Mouse (Mus musculus): ENCODE results near the gene Foxp1.
A peak's percentile ranks its signal among the peaks of the same experiment; 100 is the strongest.

Gene Foxp1

DNA sequence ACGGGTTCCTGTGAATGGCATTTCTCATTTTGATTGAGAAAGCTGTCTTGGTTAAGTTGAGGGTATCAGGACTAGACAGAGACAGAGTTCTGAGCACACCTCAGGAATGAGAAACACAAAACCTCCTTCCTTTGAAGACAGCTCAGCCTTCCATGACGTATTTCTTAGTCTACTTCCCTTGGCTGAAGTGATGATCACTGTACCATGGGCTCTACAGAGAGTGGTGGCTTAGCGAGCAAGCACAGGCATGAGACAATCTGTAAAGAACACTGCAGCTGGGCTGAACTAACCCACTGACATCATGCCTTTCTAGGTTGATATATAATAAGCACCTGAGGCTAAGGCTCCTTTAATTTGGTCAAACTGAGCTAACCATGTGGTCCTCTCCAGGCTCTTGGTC lies 172.0 kb downstream of the Foxp1 start:
- no peak for DNase-seq

DNA sequence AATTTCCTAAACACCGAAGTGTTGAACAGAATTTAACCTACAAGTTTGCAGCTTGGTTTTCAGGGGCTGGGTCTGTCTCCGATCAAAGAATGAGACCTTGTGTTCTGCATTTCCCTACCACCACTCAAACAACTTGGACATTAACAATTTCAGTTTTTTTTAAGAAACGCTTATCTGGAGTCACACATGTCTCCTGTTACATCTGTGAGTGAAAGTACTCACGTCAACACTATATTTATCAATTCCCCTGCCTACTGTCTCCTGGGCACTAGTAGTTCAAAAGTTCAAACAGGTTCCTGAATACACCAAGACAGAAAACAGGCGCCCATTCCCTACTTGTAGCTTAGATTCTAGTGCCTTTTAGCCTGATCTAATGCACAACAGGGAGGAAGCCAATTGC lies 172.4 kb downstream of the Foxp1 start:
- DNase-seq: no peak

DNA sequence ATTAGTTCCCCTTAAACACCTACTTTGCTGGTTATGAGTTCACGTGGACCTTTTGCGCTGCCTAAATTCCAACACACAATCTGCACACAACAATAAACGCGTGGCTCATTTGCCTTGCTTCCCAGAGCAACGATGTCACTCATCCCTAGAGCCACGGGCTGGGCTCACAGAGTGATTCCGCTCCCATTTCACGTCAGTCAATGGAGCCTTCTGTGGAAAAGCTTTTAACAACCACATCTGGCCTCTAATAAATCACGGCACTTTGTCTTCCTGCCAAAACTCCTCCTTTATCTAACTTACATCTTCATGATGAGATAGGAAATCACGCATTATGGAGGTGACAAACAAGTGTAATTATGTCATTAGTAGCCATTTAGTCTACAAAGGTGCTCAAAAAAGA lies 174.7 kb downstream of the Foxp1 start:
- DNase-seq: no peak

DNA sequence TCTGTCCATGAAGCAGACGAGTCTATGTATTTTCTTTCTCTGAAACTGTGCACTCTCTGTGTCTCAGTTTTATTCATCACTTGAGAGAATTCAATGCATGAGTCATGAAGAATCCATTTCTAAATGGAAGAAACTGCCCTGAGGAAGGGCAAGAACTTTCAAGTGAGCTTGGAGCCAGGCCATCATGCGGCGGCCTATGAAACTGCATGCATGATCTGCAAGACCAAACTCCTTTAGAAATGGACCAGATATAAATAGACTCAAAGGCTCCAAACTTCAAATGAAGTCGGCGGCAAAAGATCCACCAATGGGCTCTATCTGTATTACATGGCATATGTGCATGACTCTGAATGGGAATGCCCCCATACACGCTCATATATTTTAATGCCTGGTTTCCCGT lies 177.6 kb downstream of the Foxp1 start:
- DNase-seq: no peak

DNA sequence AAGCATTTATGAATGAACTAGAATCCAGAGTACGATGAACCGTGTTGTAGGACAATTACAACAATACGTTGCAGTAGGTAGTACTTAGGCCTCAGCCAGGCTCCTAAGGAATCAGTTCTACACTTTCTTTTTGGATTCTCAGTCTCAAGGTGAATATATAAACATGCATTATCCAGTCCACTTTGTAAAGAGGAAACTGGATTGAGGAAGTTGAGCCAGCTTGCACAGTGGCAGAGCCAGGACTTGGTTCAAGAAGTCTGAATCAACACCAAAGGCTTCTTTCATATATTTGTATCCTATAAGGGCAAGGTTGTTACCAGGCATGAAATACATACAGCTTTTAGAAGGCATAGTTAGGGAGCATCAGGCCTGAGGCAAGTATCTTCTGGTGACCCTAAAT lies 178.2 kb downstream of the Foxp1 start:
- DNase-seq: no peak

DNA sequence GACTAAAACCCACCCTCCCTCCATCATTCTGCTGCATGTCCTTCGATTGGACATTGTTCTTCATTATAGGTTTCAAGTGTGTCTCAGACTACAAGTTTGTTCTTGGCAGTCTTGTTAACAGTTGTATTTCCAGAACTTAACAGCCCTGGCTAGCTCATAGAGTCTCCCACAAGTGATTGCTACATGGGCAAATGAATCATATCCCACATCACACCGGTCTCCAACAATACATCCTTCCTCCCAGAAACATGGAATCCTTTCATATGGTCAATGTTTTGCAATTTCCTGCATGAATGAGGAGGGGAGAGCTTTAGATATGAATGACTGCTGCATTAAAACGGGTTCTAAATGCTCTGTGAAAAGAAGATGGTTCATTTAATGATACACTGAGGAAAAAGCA lies 178.7 kb downstream of the Foxp1 start:
- no peak for DNase-seq

DNA sequence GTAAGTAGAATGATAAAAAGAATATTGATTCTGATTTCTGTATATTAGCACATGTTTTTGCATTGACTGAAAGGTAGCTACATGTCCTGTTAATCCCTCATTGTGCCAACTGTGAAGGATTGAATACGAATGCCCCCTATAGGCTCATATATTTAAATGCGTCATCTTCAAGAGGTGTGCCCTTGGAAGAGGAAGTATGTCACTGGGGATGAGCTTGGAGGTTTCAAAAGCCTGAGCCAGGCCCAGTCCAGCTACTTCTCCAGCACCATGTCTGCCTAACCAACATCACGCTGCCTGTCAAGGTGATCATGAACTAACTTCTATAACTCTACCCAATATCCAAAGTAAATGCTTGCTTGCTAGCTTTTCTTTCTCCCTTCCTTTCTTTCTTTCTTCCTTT lies 180.1 kb downstream of the Foxp1 start:
- no peak for DNase-seq

DNA sequence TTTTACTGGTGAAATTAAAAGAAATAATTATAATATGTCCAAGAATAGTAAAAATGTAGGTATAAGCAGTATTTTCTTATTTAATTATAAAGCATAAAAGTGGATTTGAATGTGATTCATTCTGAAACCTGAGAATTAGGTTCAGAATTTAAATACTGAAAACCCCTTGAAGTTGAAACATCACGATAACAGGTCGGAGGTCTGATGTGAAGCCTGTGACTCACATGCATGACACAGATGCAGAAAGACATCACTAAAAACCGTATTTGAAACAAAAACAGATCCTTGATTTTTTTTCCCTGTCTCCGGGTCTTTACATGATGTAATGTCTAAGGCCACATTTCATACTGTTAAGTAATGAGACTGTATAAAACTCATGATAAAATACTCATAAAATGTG lies 181.6 kb downstream of the Foxp1 start:
- no peak for DNase-seq

DNA sequence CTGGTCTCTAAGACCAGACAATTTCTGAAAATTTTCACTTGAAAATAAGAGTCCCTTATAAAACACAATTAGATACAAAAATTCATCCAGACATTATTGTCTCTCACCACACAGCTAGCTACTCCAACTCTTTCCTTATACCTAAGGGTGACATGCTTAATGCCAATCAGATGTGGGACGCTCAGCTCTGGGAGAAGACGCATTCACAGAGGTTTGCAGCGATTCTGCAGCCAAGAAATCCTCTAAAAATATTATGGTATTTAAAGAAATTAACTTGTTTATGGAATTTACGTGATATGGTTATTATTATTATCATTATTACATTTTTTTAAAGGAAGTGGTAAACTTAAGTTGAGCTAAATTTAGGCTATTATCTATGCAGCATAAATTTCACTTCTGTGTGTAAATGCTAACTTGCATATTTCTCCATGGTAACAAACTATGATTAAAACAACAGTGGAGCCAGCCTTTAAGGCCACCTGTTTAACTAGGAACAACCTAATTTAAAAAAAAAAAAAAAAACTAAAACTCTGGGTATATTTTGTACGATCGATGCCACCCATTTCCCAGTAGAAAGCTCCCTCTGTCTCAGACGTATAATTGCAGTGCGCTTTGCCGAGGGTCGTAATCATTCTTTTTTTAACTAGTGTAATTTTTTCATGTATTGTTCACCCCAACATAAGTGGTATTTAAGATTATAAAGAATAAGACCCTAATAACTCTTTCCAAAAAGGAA lies 182.4 kb downstream of the Foxp1 start:
- DNase-seq: no peak

DNA sequence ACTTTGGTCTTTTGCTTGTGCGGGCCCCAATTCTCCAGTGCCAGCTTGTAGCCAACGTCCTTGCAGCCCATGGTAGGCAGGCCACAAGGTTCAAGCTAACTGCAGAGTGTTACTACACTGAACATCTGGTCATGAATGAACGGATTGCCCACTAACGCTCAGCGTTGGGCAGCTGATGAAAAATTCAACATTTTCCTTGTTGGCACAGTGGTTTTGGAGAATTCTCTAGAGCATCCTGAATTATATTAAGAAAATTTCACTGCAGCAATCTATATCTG lies 183.2 kb downstream of the Foxp1 start:
- DNase-seq: no peak

DNA sequence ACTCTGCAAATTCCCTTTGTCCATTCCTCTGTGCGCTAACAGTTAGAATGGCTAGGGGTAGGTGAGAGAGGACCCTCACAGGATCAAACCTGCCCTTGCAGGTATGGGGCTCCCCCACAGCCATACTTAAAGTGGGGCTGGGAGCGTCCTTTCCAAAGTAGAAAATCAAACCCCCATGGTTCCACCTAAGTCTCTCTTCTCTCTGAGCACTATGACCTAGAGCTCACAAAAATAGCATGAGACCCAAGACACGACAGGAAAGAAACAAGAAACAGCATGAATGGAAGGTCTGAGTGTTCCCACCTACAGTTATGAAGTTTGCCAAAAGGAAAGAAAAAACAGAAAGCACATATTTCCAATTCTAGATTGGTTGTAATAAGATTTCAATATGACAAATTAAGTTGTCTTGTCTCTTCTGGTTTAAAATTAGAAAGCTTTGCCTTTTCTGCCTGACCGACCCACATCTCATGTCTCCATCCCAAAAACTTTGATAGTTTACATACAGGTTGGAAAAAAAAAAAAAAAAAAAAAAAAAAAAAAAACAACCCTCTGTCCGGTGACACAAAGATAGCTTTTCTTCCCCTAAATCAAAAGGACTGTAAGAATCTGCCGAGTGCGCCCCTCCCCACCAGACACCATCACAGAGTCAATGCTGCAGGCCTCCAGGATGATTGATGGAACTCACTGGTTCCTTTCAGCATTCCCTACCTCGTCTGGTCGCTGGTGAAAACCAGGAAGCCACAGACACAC lies 183.8 kb downstream of the Foxp1 start:
- DNase-seq: no peak

DNA sequence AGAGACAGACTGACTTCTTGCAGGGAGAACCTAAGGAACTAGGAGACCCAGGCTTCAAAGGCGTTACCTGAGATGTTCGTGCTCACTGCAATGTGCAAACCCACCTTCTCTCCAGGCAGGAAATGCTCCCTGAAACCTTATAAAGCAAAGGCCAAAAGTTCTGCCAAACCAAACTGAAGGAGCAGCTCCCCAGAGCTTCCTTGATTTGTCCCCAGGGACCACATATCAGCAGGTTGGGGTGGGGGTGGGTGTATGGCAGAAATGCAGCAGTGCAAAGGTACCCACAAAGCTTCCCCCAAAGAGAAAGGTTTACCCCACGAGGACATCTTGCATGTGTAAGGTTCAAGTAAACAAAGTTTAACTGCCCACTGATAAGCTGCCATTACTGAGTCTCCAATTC lies 184.3 kb downstream of the Foxp1 start:
- DNase-seq: no peak

DNA sequence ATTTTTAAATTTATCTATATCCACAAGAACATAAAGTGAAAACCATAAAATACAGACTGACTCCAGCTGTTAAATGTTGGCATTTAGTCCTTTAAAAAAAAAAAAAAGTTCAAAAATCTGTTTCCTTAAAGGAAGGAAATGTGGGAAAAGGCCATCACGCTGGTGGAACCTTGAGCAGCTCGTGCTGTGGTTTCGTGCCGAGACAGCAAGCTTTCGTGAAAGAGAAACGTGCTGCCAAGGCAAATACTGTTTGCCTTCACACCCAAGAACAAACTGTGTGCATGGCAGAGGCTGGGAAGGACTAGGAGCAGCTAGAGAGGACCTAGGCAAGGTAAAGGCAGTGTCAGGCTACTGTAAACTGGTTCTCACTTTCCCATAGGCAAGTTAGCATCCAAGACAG lies 184.9 kb downstream of the Foxp1 start:
- no peak for DNase-seq

DNA sequence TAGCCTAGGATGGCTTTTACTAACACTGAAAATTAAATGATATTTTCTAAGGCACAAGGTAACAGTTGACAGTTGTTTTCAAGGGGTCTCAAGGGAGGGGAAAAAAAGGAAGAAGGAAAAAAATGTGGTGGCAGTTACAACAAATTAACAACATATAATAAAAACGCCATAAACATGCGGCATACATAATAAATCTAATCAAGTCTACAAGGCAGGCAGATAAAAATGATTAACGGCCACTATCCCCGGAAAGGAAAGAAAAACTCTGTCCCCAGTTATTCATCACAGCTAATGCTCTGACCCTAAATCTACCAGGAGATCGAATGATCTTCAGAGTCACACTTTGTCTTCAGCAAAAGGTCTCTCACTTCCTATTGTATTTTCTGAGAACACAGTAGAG lies 186.3 kb downstream of the Foxp1 start:
- no peak for DNase-seq

DNA sequence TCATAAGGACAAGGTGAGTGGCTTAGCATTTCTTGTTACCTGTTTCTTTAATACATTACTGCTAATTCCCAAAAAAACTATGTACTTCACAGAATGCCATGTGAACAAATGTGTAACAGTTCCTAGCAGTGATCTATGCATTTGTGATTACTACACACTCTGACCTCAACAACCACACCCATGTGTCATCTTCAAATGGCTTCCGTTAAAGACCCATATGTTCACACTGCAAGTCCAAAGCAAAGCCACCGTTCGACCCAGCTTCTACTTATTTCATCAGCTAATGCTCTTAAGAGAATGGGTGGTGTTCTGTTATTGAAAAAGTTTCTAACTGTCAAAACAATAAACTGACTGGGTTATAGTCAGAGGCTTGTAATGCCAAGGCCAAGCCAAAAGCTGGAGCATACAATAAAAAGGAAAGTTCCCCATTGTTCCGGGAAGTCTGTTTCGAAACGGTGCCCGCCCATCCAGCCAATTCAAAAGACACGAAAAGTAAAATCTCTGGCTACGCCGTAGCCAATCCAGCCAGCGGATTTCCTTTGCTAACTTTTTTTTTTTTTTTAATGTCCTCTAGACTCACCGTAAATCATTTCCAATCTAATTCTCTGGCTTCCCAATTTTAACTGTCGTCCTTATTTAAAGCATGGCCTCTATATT lies 187.2 kb downstream of the Foxp1 start:
- peak; percentile 22 to 25 for DNase-seq

DNA sequence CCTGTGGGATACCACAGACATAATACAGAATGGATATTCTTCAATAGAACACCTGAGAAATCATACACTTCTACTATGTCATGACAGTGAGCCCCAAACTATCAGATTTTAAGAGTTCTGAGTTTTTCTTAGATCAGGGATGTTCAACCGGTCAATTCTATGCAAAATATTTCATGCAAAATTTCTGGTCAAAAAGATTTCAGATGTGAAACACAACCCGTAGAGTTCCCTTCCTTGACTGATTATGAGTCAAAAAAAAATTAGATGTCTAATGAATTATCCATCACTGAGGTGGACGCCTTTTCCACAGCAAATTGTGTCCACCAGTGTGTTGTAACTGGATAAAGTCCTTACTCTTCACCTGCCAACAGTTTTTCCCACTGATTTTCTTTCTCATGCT lies 188.3 kb downstream of the Foxp1 start:
- DNase-seq: no peak

DNA sequence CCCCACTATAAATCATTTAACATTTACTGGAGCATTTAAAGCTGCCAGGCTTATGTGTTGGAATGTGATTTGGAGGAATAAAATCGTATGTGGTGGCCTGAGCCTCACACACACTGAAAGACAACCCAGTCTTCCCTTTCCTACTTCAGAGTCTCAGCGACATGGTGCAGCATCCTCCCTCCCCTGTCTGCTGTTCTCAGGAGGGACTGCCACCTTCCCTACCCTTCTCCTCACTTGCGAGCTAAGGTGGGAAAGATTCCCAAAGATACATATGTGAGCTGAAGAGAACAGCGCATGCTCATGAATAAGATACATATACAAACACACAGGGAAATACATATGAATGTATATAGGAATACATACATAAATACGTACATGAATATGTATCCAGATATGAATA lies 189.4 kb downstream of the Foxp1 start:
- no peak for DNase-seq

DNA sequence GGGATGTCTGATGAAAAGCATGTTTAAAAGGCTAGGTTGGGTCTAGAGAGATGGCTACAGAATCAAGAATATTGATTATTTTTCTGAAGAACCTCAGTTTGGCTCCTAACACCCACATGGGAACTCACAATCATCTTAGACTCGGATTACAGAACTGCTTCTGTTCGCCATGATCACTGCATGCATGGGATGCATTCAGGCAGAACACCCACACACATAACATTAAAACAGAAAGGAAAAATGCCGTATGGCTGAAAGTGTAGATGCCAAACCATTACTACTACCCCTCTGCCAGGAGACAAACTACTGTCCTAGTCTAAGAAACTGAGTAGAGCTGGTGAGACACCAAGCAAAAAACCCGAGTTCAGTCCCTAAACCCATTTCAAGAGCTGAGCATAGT lies 192.4 kb downstream of the Foxp1 start:
- no peak for DNase-seq

DNA sequence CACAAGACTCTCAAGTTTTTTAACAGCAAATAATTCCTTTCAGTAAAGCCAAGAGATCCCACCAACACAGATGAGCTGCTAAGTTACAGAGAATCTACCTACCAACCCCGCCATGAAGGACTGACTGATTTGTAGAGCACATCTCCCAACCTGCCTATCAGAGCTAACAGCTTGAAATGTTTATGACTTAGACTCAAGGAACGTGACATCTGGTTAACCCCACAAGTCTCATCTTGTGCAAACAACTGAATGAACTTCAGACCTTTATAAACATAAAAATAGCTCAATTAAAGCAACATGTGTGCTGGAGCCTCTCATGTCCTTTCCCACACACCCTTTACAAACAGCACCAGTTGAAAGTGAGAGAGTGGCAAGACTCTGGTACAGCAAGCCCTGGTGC lies 193.9 kb downstream of the Foxp1 start:
- DNase-seq: no peak

DNA sequence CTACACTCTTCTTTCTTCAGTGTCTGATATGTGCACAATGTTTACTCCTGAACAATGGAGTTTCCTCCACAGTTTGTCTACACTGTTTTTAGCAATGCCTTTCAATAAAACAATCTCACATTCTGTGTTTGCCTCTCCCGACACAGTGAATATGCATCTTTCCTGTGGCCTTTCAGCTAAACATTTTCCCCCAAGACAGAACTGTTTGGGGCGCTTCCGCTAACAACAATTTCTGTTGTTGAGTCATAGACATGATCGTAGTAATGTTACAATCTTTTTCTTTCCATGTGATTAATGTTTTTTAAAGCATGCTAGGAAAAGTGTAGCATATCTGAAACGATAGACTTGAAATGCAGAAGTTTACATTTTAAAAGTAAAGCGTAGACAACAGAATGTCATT lies 194.4 kb downstream of the Foxp1 start:
- no peak for DNase-seq

DNA sequence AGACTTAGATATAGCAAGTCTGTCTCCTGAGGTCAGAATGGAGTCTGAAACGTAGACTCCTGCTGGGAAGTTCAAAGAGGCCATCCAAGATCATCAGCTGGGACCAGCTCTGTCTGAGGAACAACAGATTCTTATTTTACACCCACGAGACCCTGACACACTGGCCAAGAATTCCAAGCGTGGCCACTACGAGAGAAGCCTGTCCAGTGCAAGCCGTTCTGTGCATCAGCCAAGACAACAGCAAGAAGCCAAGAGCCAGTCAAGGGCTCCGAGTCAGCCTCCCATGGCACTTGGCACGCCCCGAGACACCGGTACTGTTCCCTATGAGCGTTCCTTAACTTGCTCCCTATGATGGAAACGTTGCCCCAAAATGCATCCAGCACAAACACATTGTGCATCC lies 194.8 kb downstream of the Foxp1 start:
- DNase-seq: no peak

DNA sequence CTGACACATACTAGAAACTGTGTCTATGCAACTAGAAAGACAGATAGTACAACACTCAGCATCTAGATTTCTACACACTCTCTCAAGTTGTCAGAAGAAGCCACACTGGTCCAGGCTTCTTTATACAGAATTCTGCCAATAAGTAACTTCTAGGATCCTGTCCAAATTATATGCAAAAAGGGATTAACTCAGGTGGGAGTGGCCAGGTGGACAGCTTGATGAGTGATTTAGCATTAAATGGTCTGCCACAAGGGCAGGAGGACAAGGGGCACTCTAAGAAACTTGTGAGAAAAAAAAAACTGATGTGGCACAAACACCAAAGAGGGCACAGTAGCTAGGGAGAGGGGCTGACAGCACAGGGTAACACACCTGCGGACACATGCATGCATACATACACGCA lies 196.6 kb downstream of the Foxp1 start:
- peak; percentile 36 to 61 for DNase-seq

DNA sequence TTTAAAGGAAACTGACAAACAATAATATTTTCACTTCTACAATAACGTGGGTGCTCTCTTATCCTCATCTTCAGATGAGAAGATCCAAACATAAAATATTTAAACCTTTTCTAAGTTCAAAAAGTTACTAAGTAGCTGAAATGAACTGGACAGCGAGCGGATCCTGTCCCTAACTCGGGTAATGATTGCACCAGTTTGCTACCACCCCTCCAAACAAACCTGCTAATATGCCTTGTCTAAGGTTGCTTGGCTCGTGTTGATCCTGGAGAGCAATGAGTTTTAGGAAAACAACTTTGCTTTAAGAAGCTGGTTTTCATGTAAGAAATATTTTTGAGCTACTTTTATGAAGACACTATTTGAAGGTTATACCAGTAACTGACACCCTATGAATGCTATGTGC lies 197.1 kb downstream of the Foxp1 start:
- peak; percentile 17 to 32 for DNase-seq

DNA sequence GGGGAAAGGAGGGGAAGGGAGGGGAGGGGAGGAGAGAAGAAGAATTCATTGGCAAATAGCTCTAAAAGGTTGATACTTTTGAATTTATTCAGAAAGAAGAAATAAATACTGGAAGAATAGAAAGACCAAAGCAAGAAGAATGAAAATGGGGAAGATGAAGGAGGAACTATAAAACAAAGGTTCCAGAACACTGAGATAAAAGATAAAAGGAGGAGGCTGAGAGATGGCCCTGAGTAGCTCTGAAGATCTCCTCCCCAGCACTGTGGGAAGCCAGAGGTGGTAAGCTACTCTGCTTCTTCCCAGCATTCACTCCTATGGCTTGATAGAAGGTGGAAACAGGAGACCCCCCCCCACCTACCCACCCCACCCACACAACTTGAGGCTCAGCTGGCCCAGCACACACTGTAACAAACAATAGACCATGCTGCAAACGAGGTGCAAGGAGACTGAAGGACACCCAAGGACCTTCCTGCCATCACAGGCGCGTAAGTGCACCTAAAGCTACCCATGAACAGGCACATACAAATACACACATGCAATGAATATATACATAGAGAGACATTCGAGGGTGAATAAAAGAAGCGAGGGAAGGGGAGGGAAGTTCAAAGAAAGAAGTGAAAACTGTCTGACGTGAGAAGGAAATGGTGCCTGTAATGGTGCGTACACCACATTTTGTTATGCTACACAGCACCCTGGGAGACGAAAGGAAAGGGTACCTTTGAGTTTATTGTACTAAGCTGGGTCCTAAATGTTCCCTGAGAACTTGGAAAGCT lies 200.2 kb downstream of the Foxp1 start:
- DNase-seq: no peak

All from kidney, adult 8-10 months (tissue).